Mouse (Mus musculus): ENCODE measurements around the gene Gjb4.

DNA sequence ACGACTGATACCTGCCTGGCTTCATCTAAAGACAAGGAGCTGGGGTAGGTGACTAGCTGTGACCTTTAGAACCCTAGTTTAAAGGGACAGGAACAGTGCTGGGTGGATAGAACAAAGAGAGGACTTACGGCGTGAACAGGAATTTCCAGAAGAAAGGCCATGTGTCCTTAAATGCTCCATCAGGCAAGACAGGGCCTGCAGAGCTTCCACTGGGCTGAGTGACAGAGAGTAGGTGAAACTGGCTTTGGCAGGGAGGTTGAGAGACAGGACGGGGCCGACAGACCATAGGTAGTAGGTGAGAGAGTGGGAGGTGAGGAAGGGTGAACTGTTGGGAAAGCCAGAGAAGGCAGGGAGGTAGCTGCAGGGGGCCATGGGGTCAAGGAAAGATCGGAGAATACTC, 12.5 kb downstream of the Gjb4 start:
- TF ChIP-seq EP300 (IDR thresholded peaks at IDR 0.05; ENCODE audit: low read depth) (no peak), CTCF (IDR thresholded peaks at IDR 0.05; ENCODE audit: low read depth) (no peak)

Data from heart, postnatal 0 days (tissue).